Mouse (Mus musculus): ENCODE results near the gene Maff. TPM values are rescaled to one million over a fixed set of nuclear protein-coding genes. Genes with fewer than 3 reads are reported as not detected.

Maff gene
- polyA plus RNA-seq, 1 experiment from 2014 or later = 1.2 TPM

DNA sequence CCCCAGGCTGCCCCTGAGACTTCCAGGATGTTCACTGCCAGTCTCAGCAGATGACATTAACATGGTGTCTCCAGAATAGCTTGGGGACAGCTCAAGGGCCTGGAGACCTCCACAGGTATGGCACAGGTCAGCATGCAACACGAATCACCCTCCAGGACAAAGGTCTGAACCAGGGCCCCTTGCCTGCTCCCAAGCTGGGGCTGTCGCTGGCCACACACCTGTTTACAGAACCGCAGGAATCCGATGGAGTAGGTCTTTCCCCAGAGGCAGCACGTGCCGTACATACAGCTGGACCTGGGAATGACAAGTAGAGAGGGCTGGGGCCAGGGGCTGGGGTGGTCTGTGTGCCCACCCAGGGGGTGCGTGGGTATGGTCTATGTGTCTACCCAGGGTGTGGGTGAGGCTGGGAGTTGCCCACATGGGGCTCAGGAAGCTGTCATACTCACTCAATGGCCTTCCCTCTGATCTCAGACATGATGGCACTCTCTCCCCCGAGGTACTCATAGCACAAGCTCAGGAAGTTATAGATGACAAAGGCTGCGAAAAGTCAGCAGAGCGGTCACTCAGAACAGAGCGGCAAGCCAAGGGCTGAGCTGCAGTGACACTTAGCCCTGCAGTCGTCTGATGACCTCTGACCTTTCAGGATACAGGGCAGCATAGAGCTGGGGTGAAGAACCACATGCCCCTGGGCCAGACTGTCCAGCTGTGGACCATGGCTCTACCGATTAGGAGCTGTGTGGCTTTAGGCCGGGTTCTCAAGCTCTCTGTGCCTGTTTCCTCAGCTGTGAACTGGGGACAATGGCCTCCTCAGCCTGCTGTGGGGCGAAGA lies 23.2 kb downstream of the Maff start:
- no peaks in the 10 kb centered on the region for H3K9me3 ChIP-seq (replicated peaks)
- no peaks in the 10 kb centered on the region for H3K27me3 ChIP-seq
- peaks cover 74% of the 10 kb centered on the region for H3K36me3 ChIP-seq (ENCODE audit: poor library complexity, severe bottlenecking)
- H3K9ac ChIP-seq = no peak overlapping the region
- H3K4me2 ChIP-seq = no peak overlapping the region
- H3K27ac ChIP-seq = no peak overlapping the region
- H3K4me3 ChIP-seq = no peak overlapping the region
- H3K4me1 ChIP-seq = no peaks in the 10 kb centered on the region
- WGBS = 81% methylated on average over 15 of the region's 15 CpGs
- no peak for ATAC-seq

DNA sequence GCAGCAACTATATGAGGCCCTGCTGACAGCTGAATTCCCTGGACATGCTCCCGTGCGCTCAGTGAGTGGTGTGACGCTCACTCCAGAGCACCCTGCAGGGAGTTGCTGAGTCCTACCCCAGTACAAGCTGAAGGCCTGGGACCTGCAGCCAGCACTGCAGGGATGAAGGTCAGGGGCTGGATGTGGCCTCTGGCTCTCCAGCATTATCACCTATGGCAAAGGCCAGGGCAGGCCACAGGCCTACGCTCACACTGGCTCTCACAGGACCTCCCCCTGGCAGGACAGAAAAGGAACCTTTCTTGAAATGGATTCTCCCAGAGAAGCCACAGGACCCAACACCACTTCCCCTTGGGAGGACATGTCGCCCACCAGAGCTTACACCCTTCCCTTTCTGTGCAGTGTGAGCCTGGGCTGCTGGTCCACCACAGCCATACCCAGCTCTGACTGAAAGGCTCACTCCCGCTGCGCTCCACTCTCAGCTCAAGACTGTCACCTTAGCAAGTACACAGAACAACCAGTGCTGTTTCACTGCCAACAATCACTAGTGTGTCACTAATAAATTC lies 23.9 kb downstream of the Maff start:
- ATAC-seq = no peak
- 84% methylated on average over 7 of the region's 7 CpGs for WGBS
- Histone ChIP-seq H3K4me3 (no peak overlapping the region), H3K4me1 (no peaks in the 10 kb centered on the region), H3K36me3 (ENCODE audit: poor library complexity, severe bottlenecking) (peaks cover 68% of the 10 kb centered on the region), H3K9ac (no peak overlapping the region), H3K27me3 (no peaks in the 10 kb centered on the region), H3K27ac (no peak overlapping the region), H3K4me2 (no peak overlapping the region), H3K9me3 (replicated peaks) (no peaks in the 10 kb centered on the region)

DNA sequence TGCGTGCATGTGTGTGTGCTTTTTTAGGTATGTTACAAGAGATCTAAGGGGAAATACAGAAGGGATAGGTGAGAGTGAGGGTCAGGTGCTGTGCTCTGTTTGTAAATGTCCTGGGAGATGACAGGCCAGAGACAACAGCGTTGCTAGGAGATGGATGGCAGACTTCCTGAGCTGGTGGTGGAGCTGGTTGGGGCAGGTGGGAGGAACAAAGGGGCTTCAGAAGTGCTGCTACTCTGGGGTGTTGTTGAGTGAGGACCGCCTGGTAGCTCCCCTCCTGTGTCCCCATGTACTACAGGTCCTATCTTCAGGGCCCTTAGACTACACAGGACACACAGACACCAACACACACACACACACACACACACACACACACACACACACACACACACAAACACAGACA lies 28.3 kb downstream of the Maff start:
- ATAC-seq = no peak
- Histone ChIP-seq H3K4me1 (no peaks in the 10 kb centered on the region), H3K27me3 (no peaks in the 10 kb centered on the region), H3K27ac (no peak overlapping the region), H3K9me3 (replicated peaks) (no peaks in the 10 kb centered on the region), H3K4me2 (no peak overlapping the region), H3K36me3 (ENCODE audit: poor library complexity, severe bottlenecking) (peaks cover 69% of the 10 kb centered on the region), H3K4me3 (no peak overlapping the region), H3K9ac (no peak overlapping the region)
- 46% methylated on average over 3 of the region's 3 CpGs for WGBS

- Histone ChIP-seq H3K27me3 (no peaks in the 10 kb centered on the region), H3K4me1 (peaks cover 6% of the 10 kb centered on the region; the same call in 1 of the 2 replicates), H3K36me3 (ENCODE audit: poor library complexity, severe bottlenecking) (peaks cover 47% of the 10 kb centered on the region), H3K27ac (no peak overlapping the region), H3K9me3 (replicated peaks) (no peaks in the 10 kb centered on the region), H3K4me3 (no peak overlapping the region), H3K4me2 (no peak overlapping the region), H3K9ac (no peak overlapping the region; the same call in 1 of the 2 replicates)
- 86% methylated on average over 6 of the region's 6 CpGs for WGBS
- ATAC-seq = no peak
Measured at GRCm38 (mm10) chr15:79377681-79378080, 31.3 kb downstream of the Maff start.

DNA sequence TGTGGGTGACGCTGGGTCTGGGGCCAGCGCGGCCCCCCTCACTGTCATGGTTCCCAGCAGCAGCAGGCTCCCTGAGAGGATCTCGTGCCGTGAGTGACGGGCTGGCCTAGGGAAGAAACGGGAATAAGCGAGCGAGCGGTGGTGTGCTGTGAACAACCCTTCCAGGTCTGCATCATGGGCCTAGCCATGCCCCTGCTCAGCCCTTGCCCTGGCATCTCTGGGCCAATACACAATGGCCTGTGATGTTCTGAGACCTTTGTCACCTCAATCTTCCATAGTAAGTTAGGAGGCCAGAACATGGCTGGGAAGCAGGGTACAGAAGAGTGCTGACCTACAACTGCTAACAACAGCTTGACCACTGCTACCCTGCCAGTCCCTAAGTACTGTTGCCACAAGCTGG lies 32.2 kb downstream of the Maff start:
- WGBS = 95% methylated on average over 10 of the region's 10 CpGs
- H3K36me3 ChIP-seq (ENCODE audit: poor library complexity, severe bottlenecking) = peaks cover 38% of the 10 kb centered on the region
- no peak overlapping the region for H3K4me3 ChIP-seq
- peaks cover 6% of the 10 kb centered on the region; the same call in 1 of the 2 replicates for H3K4me1 ChIP-seq
- H3K27me3 ChIP-seq = no peaks in the 10 kb centered on the region
- no peak for ATAC-seq
- no peak overlapping the region for H3K27ac ChIP-seq
- no peaks in the 10 kb centered on the region for H3K9me3 ChIP-seq (replicated peaks)
- no peak overlapping the region for H3K4me2 ChIP-seq
- no peak overlapping the region for H3K9ac ChIP-seq

- Histone ChIP-seq H3K9me3 (replicated peaks) (no peaks in the 10 kb centered on the region), H3K36me3 (ENCODE audit: poor library complexity, severe bottlenecking) (peaks cover 31% of the 10 kb centered on the region), H3K27me3 (no peaks in the 10 kb centered on the region), H3K4me1 (peaks cover 6% of the 10 kb centered on the region; the same call in 1 of the 2 replicates), H3K9ac (no peak overlapping the region), H3K27ac (no peak overlapping the region), H3K4me2 (no peak overlapping the region), H3K4me3 (no peak overlapping the region)
- 91% methylated on average over 7 of the region's 7 CpGs for WGBS
- ATAC-seq = no peak
Measured at GRCm38 (mm10) chr15:79379658-79380057, 33.2 kb downstream of the Maff start.

DNA sequence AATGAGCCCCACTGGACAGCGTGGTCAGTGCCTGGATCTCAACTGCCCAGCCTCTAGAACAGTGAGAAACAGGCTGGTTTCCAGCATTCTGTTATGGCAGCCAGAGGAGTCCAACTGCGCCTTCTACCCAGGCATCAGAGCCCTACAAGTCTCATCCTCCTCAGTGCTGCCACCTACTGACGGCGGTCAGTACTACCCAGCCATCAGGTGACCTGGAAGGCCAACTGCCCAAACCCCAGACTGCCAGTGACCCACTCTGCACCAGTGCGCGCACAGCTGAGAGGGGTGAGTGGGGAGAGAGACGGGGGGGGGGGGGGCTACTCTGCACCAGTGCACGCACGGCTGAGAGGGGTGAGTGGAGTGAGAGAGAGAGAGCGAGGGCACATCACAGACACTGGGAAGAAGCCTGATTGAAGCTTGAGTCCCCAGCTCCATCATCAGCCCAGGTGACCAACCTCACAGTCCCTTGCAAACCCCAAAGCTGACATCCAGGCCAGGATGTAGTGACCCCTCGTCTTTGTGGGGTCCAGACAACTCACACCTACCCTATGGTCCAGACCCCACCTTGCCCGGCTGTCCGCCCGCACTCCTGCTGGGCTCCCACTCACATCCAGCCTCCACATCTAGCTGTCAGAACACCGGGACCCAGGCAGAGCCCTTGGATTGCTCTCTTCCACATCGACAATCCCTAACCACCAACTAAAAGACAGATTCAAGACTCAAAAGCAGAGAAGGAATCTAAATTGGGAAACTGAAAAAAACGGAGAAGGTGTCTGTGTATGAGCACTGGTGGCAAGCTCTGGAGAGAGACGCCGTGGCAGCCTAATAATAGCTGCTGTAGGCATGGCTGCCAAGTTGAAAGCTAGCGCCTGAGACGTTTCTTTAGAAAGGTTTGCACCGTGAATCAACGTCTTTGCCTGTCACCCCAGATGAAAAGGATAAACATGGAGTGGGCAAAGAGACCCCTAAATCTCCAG lies 34.3 kb downstream of the Maff start:
- peaks cover 27% of the 10 kb centered on the region for H3K36me3 ChIP-seq (ENCODE audit: poor library complexity, severe bottlenecking)
- ATAC-seq = peak; percentile 24; the same call in 1 of the 2 replicates
- peak overlapping the region; percentile 36; the same call in 1 of the 2 replicates for H3K27ac ChIP-seq
- no peak overlapping the region for H3K4me2 ChIP-seq
- peaks cover 6% of the 10 kb centered on the region; the same call in 1 of the 2 replicates for H3K4me1 ChIP-seq
- no peak overlapping the region for H3K9ac ChIP-seq
- no peaks in the 10 kb centered on the region for H3K9me3 ChIP-seq (replicated peaks)
- 48% methylated on average over 21 of the region's 23 CpGs for WGBS
- H3K4me3 ChIP-seq = no peak overlapping the region
- no peaks in the 10 kb centered on the region for H3K27me3 ChIP-seq

DNA sequence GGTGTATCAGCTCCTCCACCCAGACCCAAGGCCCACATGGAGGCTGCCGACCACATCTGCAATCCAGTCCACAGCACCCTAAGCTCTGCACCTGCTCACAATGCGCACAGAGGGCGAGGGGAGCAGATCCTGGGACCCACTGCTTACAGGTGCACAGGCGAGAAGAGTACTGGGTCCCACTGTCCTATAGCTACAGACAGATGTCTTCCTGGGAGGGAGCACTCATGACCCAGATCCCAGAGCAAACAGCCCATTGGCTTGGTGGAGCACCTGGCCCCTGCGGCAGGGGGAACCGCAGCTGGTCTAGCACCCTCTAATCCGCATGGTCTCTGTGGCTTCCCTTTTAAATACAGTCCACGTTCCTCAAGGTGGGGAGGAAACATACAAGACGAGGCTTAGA lies 35.2 kb downstream of the Maff start:
- WGBS = 90% methylated on average over 9 of the region's 9 CpGs
- peaks cover 18% of the 10 kb centered on the region for H3K36me3 ChIP-seq (ENCODE audit: poor library complexity, severe bottlenecking)
- H3K4me1 ChIP-seq = peaks cover 6% of the 10 kb centered on the region; the same call in 1 of the 2 replicates
- no peak for ATAC-seq
- H3K27ac ChIP-seq = no peak overlapping the region
- H3K4me2 ChIP-seq = no peak overlapping the region
- no peaks in the 10 kb centered on the region for H3K9me3 ChIP-seq (replicated peaks)
- no peaks in the 10 kb centered on the region for H3K27me3 ChIP-seq
- H3K9ac ChIP-seq = no peak overlapping the region
- H3K4me3 ChIP-seq = no peak overlapping the region

DNA sequence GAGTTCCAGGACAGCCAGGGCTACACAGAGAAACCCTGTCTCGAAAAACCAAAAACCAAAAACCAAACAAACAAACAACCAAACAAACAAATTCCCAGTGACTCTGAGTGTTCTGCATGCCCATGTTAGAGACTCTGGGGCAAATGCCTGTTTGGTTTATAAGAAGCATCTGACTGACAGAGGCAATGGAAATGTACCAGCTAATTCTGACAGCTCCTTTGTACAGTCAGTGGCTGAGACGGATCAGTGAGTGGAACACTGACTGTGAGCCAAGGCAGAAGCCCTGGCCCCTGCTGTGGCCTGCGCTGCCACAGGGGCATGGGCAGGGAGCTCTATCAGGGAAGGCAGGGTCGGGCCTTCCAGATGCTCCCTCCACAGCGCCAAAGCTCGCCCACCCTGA lies 40.7 kb downstream of the Maff start:
- Histone ChIP-seq H3K36me3 (ENCODE audit: poor library complexity, severe bottlenecking) (no peaks in the 10 kb centered on the region), H3K4me2 (no peak overlapping the region), H3K27me3 (no peaks in the 10 kb centered on the region), H3K4me1 (peaks cover 9% of the 10 kb centered on the region), H3K9me3 (replicated peaks) (no peaks in the 10 kb centered on the region), H3K27ac (no peak overlapping the region), H3K4me3 (no peak overlapping the region), H3K9ac (no peak overlapping the region)
- ATAC-seq = no peak
- WGBS = 76% methylated on average over 6 of the region's 6 CpGs

- Histone ChIP-seq H3K4me1 (peaks cover 15% of the 10 kb centered on the region), H3K27me3 (no peaks in the 10 kb centered on the region), H3K36me3 (ENCODE audit: poor library complexity, severe bottlenecking) (no peaks in the 10 kb centered on the region), H3K4me2 (no peak overlapping the region), H3K9me3 (replicated peaks) (no peaks in the 10 kb centered on the region), H3K9ac (no peak overlapping the region), H3K27ac (no peak overlapping the region), H3K4me3 (no peak overlapping the region)
- no peak for ATAC-seq
- WGBS = 93% methylated on average over 7 of the region's 7 CpGs
Measured at GRCm38 (mm10) chr15:79387611-79388010, 41.2 kb downstream of the Maff start.

DNA sequence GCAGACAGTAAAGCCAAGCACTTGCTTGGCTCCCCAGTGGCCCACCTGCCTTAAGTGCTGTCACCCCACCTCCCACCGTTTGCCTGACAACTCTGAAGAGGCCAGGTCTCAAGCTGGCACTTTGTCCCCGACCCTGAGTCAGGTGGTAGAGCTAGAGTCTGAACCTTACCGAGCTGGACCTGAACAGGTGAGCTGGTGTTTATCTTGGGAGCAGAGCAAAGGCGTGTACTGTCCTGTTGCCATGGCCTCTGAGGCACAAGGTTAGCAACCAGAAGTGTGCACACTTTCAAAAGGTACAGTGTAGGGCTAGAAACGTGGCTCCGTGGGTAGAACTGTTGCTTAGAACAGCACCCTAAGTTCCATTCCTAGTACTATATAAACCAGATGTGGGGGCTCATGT lies 41.8 kb downstream of the Maff start:
- WGBS = 84% methylated on average over 6 of the region's 6 CpGs
- no peaks in the 10 kb centered on the region for H3K27me3 ChIP-seq
- H3K4me1 ChIP-seq = peaks cover 15% of the 10 kb centered on the region
- no peak overlapping the region for H3K9ac ChIP-seq
- no peaks in the 10 kb centered on the region for H3K36me3 ChIP-seq (ENCODE audit: poor library complexity, severe bottlenecking)
- no peak overlapping the region for H3K4me2 ChIP-seq
- no peaks in the 10 kb centered on the region for H3K9me3 ChIP-seq (replicated peaks)
- no peak for ATAC-seq
- no peak overlapping the region for H3K27ac ChIP-seq
- H3K4me3 ChIP-seq = no peak overlapping the region

DNA sequence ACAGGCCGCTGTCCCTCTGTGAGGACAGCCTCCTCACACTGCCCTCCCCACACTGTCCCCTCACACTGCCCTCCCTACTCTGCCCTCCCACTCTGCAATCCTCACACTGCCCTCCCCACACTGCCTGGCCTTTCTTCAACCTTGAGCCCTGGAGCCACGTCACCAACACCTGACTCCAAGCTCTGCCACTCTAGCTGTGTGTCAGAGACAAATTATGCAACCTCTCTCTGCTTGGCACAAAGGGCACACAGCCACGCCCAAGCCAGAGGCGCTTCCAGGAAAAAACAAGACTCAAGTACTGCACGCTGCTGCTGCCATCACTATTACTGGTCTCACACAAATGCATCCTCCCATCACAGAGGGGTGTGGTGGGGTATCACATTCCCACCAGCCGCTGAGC lies 44.0 kb downstream of the Maff start:
- Histone ChIP-seq H3K9ac (no peak overlapping the region), H3K36me3 (ENCODE audit: poor library complexity, severe bottlenecking) (no peaks in the 10 kb centered on the region), H3K4me2 (no peak overlapping the region), H3K4me3 (no peak overlapping the region), H3K27ac (no peak overlapping the region), H3K9me3 (replicated peaks) (no peaks in the 10 kb centered on the region), H3K27me3 (no peaks in the 10 kb centered on the region), H3K4me1 (peaks cover 15% of the 10 kb centered on the region)
- ATAC-seq = no peak
- 83% methylated on average over 6 of the region's 6 CpGs for WGBS

All from forebrain, embryonic 13.5 days (tissue).